Mouse (Mus musculus) subcutaneous adipose tissue, adult 2 months (tissue): Measurements from ENCODE around the gene Ngfr. TPM values are rescaled to one million over a fixed set of nuclear protein-coding genes. Genes with fewer than 3 reads are reported as not detected.

Source experiments
- polyA plus RNA-seq: library from polyadenylated mRNA; depleted of rRNA; stranded (reverse); fragments of >200 nt; gene quantifications from 2 replicates; pipeline ENCODE4 v1.2.3, GENCODE M21; 2012; ENCODE audit warnings: low replicate concordance; rRNA removed

Ngfr gene
- 3.3 and 174 TPM in 2 replicates for polyA plus RNA-seq

DNA sequence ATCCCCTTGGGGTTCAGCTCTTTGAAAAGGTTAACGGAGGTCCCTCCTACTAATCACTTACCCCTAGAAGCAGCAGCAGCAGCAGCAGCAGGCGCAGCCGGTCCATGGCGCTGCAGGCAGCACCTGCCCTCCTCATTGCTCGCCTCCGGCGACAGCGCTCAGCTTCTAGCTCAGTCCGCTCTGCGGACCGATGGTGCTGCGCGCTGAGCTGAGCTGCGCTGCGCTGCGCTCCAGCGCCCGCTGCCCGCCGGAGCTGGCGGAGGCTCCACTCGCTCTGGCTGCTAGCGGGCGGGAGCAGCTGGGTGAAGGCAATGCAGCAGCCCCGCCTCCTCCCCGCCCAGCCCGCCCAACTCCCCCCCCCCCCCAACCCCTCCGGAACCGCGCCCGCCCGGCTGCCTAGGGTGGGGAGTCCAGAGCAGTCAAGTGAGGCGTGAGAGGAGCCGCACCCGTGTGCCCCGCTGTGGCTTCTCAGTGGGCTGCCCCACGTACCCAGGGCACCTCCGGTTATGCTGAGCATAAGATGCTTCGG, at the start of gene Ngfr:
TSS of gene Ngfr (minus strand) at position 313 of the 529 bp plus-strand sequence.

Other genes with a start within 250 kb of the Ngfr start
- gene Slc35b1, start 203.0 kb downstream of the Ngfr start, polyA plus RNA-seq = 84.1 and 112 TPM in 2 replicates
- gene Spop, start 173.7 kb downstream of the Ngfr start, polyA plus RNA-seq = 43.6 and 54.7 TPM in 2 replicates
- gene Nxph3, start 73.2 kb downstream of the Ngfr start, polyA plus RNA-seq = 0.80 and 3.9 TPM in 2 replicates
- 159 and 238 TPM in 2 replicates for gene Phb, start 79.2 kb upstream of the Ngfr start, polyA plus RNA-seq
- gene Zfp652, start 124.9 kb upstream of the Ngfr start, polyA plus RNA-seq = 17.0 and 28.2 TPM in 2 replicates
- gene B130006D01Rik, start 135.9 kb upstream of the Ngfr start, polyA plus RNA-seq = 0.07 and 0.24 TPM in 2 replicates
- gene Phospho1, start 236.8 kb upstream of the Ngfr start, polyA plus RNA-seq = 49.0 and 117 TPM in 2 replicates
- gene Gngt2, start 249.5 kb upstream of the Ngfr start, polyA plus RNA-seq = 11.0 and 28.3 TPM in 2 replicates